Mouse (Mus musculus): ENCODE measurements around the gene Cit.

GRCm38 (mm10) chr5:116023251-116023661, 178.2 kb downstream of the Cit start:
- TF ChIP-seq CTCF (IDR thresholded peaks at IDR 0.05; ENCODE audit: low read depth, low read length) (no peak), POLR2A (IDR thresholded peaks at IDR 0.05; ENCODE audit: extremely low read depth, insufficient read depth, low read length) (no peak)
